ENCODE assay signal across 24 mouse cellular contexts in genomic region chr3:97491904-97492303, GRCm38 (mm10).
DNase-seq lines count a peak whose midpoint lies in the region; ATAC-seq and TF ChIP-seq lines count a peak whose summit lies in the region.
"Had no signal": no experiment of that assay in that cellular context is flagged by ENCODE, and none has a peak within 500 bp of the region (broad histone marks: within the 10 kb centered on the region; RNA-seq: fewer than 3 reads in every experiment).

No protein-coding gene starts in this region.

- no peak overlapping the region for H3K4me2 ChIP-seq in neural tube, embryonic 15.5 days
- H3K4me2 ChIP-seq: forebrain, embryonic 13.5 days; heart, embryonic 12.5 days; heart, embryonic 15.5 days; hindbrain, embryonic 13.5 days had no signal

- no peaks in the 10 kb centered on the region for H3K79me2 ChIP-seq in heart, adult 2 months (replicated peaks; ENCODE audit: control insufficient read depth, insufficient read depth, low read length)

- WGBS in heart, adult 2 months, result 49% methylated on average over 4 of the region's 4 CpGs
- WGBS in neural tube, embryonic 15.5 days, result 62% methylated on average over 4 of the region's 4 CpGs
- 69% methylated on average over 4 of the region's 4 CpGs for WGBS in thymus, adult 2 months

- no peak for TF ChIP-seq CTCF in heart, adult 2 months (IDR thresholded peaks at IDR 0.05)
- TF ChIP-seq CTCF in thymus, adult 2 months (IDR thresholded peaks at IDR 0.05; ENCODE audit: borderline replicate concordance, control insufficient read depth, extremely low read depth, insufficient read depth, low read length, poor library complexity), result no peak

- no peaks in the 10 kb centered on the region for H3K4me1 ChIP-seq in heart, adult 2 months (ENCODE audit: control insufficient read depth, insufficient read depth, low read length)
- H3K4me1 ChIP-seq in neural tube, embryonic 15.5 days, result peaks cover 13% of the 10 kb centered on the region
- no peaks in the 10 kb centered on the region for H3K4me1 ChIP-seq in thymus, adult 2 months (replicated peaks; ENCODE audit: control insufficient read depth, insufficient read depth, low read length)
- H3K4me1 ChIP-seq: forebrain, embryonic 10.5 days; forebrain, embryonic 13.5 days; hindbrain, embryonic 10.5 days; hindbrain, embryonic 13.5 days had no signal

- no peak overlapping the region for H3K9ac ChIP-seq in heart, adult 2 months (ENCODE audit: low read depth, low read length)
- H3K9ac ChIP-seq in neural tube, embryonic 15.5 days (replicated peaks), result no peak overlapping the region
- H3K9ac ChIP-seq: forebrain, embryonic 13.5 days; heart, embryonic 12.5 days; heart, embryonic 15.5 days; hindbrain, embryonic 13.5 days had no signal

- intact Hi-C loops in heart, adult 2 months (cut with DNase I), result no loop called here

- H3K36me3 ChIP-seq in heart, adult 2 months (ENCODE audit: control insufficient read depth, insufficient read depth, low read length), result no peaks in the 10 kb centered on the region
- no peaks in the 10 kb centered on the region for H3K36me3 ChIP-seq in neural tube, embryonic 15.5 days
- no peaks in the 10 kb centered on the region for H3K36me3 ChIP-seq in thymus, adult 2 months (ENCODE audit: control insufficient read depth, insufficient read depth, low read length)
- H3K36me3 ChIP-seq: forebrain, embryonic 10.5 days; heart, embryonic 12.5 days; heart, embryonic 15.5 days; hindbrain, embryonic 10.5 days; hindbrain, embryonic 13.5 days had no signal

- no peak overlapping the region for H3K27ac ChIP-seq in heart, adult 2 months
- H3K27ac ChIP-seq in neural tube, embryonic 15.5 days (replicated peaks), result 0 out of 2 replicates have a peak overlapping the region, but pooled peaks have one; percentile 43
- H3K27ac ChIP-seq in thymus, adult 2 months (ENCODE audit: control insufficient read depth, insufficient read depth, low read length), result no peak overlapping the region
- H3K27ac ChIP-seq: forebrain, embryonic 10.5 days; forebrain, embryonic 13.5 days; heart, embryonic 15.5 days; hindbrain, embryonic 10.5 days; hindbrain, embryonic 13.5 days had no signal

- TF ChIP-seq EP300 in heart, adult 2 months (IDR thresholded peaks at IDR 0.05; ENCODE audit: insufficient read depth, low read depth, low read length), result no peak

- no peak; the same call in 1 of the 2 replicates for ATAC-seq in neural tube, embryonic 15.5 days (ENCODE audit: low FRiP score)
- ATAC-seq in megakaryocyte progenitor cell, adult 5-6 weeks (replicated peaks; ENCODE audit: poor library complexity), result peak; percentile 85
- ATAC-seq: forebrain, embryonic 13.5 days; forebrain, embryonic 16.5 days had no signal

- H3K4me3 ChIP-seq in heart, adult 2 months, result no peak overlapping the region
- H3K4me3 ChIP-seq in neural tube, embryonic 15.5 days (replicated peaks), result no peak overlapping the region
- H3K4me3 ChIP-seq in thymus, adult 2 months (ENCODE audit: control insufficient read depth, insufficient read depth, low read length), result no peak overlapping the region
- H3K4me3 ChIP-seq: forebrain, embryonic 10.5 days; forebrain, embryonic 13.5 days; heart, embryonic 12.5 days; heart, embryonic 15.5 days; hindbrain, embryonic 10.5 days; hindbrain, embryonic 13.5 days had no signal

- H3K27me3 ChIP-seq in heart, adult 2 months (ENCODE audit: control insufficient read depth, insufficient read depth, low read length), result no peaks in the 10 kb centered on the region
- no peaks in the 10 kb centered on the region for H3K27me3 ChIP-seq in neural tube, embryonic 15.5 days (replicated peaks)
- H3K27me3 ChIP-seq in thymus, adult 2 months (ENCODE audit: control insufficient read depth, insufficient read depth, low read length), result no peaks in the 10 kb centered on the region
- H3K27me3 ChIP-seq: forebrain, embryonic 13.5 days; heart, embryonic 12.5 days; heart, embryonic 15.5 days; hindbrain, embryonic 13.5 days had no signal

- peak; percentile 68 for DNase-seq in heart, adult 11 months
- no peak for DNase-seq in heart, adult 2 months
- no peak for DNase-seq in neural tube, embryonic 10.5 days (ENCODE audit: extremely low spot score, low spot score)
- DNase-seq in thymus, adult 2 months, result no peak
- no peak for DNase-seq in lung, postnatal 14 days
- DNase-seq: adrenal gland, adult 2 months; adrenal gland, postnatal 14 days; cerebellum, adult 11-12 months; cerebellum, adult 8-10 months; cerebellum, postnatal 10 days; cerebellum, postnatal 36 days; gastrocnemius, postnatal 10 days; gastrocnemius, postnatal 36 days; heart, postnatal 10 days; heart, postnatal 36 days had no signal

- no peaks in the 10 kb centered on the region for H3K9me3 ChIP-seq in neural tube, embryonic 15.5 days (replicated peaks)
- H3K9me3 ChIP-seq: forebrain, embryonic 10.5 days; forebrain, embryonic 13.5 days; heart, embryonic 15.5 days; hindbrain, embryonic 10.5 days; hindbrain, embryonic 13.5 days had no signal

- no peak for TF ChIP-seq POLR2A in heart, adult 2 months (IDR thresholded peaks at IDR 0.05; ENCODE audit: insufficient read depth, low read depth, low read length)
- TF ChIP-seq POLR2A in thymus, adult 2 months (IDR thresholded peaks at IDR 0.05; ENCODE audit: control insufficient read depth, extremely low read depth, insufficient read depth, low read length, poor library complexity), result no peak
